Mouse (Mus musculus): ENCODE measurements at regions not wholly inside any gene's neighbourhood (a gene's known extent, or its start where the extent isn't known, plus 50 kb on each side); places are given as distances from the start of the nearest gene placed in this dataset.

DNA sequence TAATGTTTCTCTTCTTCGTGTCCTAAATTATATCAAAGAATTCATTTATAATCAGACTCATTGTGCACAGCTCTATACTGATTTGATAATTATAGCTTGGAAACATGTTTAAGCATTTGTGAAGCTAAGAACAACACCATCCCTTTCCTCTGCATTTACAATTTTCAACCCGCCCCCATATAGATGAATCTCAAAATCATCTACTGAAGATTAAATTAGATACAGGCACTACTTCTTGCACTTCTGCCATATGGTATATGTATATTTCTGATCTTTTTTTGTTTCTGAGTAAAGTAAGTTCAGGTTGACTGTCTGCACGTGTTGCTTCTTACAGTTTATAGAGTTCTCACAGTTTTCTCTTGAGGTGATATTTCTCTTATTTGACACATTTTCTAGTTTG, 583.1 kb upstream of the C030005K15Rik start:
- Histone ChIP-seq H3K27me3 (ENCODE audit: control insufficient read depth, insufficient read depth, low read length) (no peaks in the 10 kb centered on the region), H3K4me3 (ENCODE audit: control insufficient read depth, insufficient read depth, low read length) (no peak overlapping the region), H3K36me3 (ENCODE audit: control insufficient read depth, insufficient read depth, low read length) (no peaks in the 10 kb centered on the region), H3K27ac (ENCODE audit: control insufficient read depth, insufficient read depth, low read length) (no peak overlapping the region), H3K4me1 (replicated peaks; ENCODE audit: control insufficient read depth, insufficient read depth, low read length) (no peaks in the 10 kb centered on the region)
- 92% methylated on average over 3 of the region's 3 CpGs for WGBS
- TF ChIP-seq POLR2A (IDR thresholded peaks at IDR 0.05; ENCODE audit: control insufficient read depth, extremely low read depth, insufficient read depth, low read length, poor library complexity) (no peak), CTCF (IDR thresholded peaks at IDR 0.05; ENCODE audit: borderline replicate concordance, control insufficient read depth, extremely low read depth, insufficient read depth, low read length, poor library complexity) (no peak)
- no peak for DNase-seq

DNA sequence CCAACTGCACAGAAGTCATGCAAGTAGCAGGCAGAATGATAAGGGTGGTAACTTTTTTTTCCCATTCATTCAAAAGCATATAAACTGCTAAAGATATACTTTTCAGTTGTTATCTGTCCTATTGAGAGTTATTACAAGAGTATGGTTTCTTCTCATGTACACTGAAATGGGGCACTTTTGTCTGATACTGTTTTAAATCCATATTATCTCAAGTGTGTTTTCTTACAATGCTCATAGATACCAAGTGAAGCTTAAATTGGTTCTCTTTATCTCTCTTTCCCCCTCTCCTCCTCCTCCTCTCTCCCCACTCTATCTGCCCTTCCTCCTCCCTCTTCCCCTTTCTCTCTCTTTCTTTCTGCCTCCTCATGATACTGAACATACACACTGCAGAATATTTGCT, 584.8 kb upstream of the C030005K15Rik start:
- Histone ChIP-seq H3K27ac (ENCODE audit: control insufficient read depth, insufficient read depth, low read length) (no peak overlapping the region), H3K4me3 (ENCODE audit: control insufficient read depth, insufficient read depth, low read length) (no peak overlapping the region), H3K4me1 (replicated peaks; ENCODE audit: control insufficient read depth, insufficient read depth, low read length) (no peaks in the 10 kb centered on the region), H3K36me3 (ENCODE audit: control insufficient read depth, insufficient read depth, low read length) (no peaks in the 10 kb centered on the region), H3K27me3 (ENCODE audit: control insufficient read depth, insufficient read depth, low read length) (no peaks in the 10 kb centered on the region)
- DNase-seq: no peak
- TF ChIP-seq CTCF (IDR thresholded peaks at IDR 0.05; ENCODE audit: borderline replicate concordance, control insufficient read depth, extremely low read depth, insufficient read depth, low read length, poor library complexity): no peak
- TF ChIP-seq POLR2A (IDR thresholded peaks at IDR 0.05; ENCODE audit: control insufficient read depth, extremely low read depth, insufficient read depth, low read length, poor library complexity): no peak

DNA sequence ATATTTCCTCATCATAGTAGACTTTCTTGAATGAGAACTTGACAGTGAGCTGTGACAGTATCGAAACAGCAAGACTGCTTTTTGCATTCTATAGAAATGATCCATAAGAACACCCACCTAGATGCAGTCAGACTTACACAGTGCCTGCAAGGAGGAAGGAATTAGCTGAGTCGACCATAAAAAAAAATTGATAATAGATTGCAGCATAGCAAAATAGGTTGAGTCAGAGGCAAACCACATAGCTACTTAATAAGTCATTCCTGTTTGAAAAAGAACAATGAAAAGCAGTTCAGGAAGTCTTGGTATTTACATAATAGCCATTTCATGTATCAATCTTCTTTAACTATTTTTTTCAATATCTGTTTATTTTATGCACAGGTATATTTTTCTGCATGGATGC, 591.9 kb upstream of the C030005K15Rik start:
- no peaks in the 10 kb centered on the region for H3K4me1 ChIP-seq (replicated peaks; ENCODE audit: control insufficient read depth, insufficient read depth, low read length)
- no peaks in the 10 kb centered on the region for H3K36me3 ChIP-seq (ENCODE audit: control insufficient read depth, insufficient read depth, low read length)
- no peak overlapping the region for H3K4me3 ChIP-seq (ENCODE audit: control insufficient read depth, insufficient read depth, low read length)
- no peak for TF ChIP-seq POLR2A (IDR thresholded peaks at IDR 0.05; ENCODE audit: control insufficient read depth, extremely low read depth, insufficient read depth, low read length, poor library complexity)
- H3K27ac ChIP-seq (ENCODE audit: control insufficient read depth, insufficient read depth, low read length): no peak overlapping the region
- no peaks in the 10 kb centered on the region for H3K27me3 ChIP-seq (ENCODE audit: control insufficient read depth, insufficient read depth, low read length)
- DNase-seq: no peak
- 55% methylated on average over 2 of the region's 2 CpGs for WGBS

DNA sequence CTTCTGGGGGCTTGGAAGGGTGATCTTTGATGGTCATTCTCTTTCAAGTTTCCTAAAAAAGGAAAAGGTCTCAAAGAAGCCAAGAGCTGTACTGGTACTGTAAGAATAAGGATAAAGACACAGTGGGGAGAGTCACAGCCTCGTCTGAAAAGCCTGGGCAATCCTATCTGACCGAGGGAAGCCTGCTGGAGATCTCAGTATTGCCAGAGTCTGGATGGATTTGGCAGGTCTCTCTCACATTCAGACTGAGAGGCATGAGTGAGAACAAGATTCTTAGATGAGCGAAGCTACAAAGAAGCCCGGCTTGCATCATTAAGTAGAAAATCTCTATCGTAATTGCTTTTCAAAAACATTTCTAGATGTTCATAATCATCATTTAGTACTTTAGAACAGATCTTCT, 590.4 kb upstream of the Atp2b1 start:
- H3K27me3 ChIP-seq (ENCODE audit: control insufficient read depth, insufficient read depth, low read length): no peaks in the 10 kb centered on the region
- no peak overlapping the region for H3K27ac ChIP-seq (ENCODE audit: control insufficient read depth, insufficient read depth, low read length)

DNA sequence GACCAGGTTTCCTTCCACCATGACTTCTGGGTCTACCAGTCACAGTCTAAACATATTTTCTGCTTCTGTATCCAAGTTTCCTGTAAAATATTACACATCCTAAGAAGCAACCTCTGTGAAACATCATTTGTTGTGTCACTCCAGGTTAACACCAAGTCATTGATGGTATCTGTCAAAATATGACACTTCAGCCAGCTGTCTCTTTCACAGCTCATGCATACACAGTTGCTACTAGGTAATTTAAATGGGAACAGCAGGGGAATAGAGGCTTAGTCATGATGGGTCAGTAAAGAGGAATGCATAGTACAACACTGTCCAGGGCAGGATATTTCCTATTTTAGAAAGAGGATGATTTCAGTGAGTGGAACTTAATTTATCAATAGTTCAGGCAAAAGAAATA, 589.6 kb upstream of the Atp2b1 start:
- no peak for TF ChIP-seq POLR2A (IDR thresholded peaks at IDR 0.05; ENCODE audit: control insufficient read depth, extremely low read depth, insufficient read depth, low read length, poor library complexity)
- TF ChIP-seq CTCF (IDR thresholded peaks at IDR 0.05; ENCODE audit: borderline replicate concordance, control insufficient read depth, extremely low read depth, insufficient read depth, low read length, poor library complexity): no peak
- no peak overlapping the region for H3K27ac ChIP-seq (ENCODE audit: control insufficient read depth, insufficient read depth, low read length)
- H3K36me3 ChIP-seq (ENCODE audit: control insufficient read depth, insufficient read depth, low read length): no peaks in the 10 kb centered on the region
- H3K27me3 ChIP-seq (ENCODE audit: control insufficient read depth, insufficient read depth, low read length): no peaks in the 10 kb centered on the region
- no peak for DNase-seq
- no peaks in the 10 kb centered on the region for H3K4me1 ChIP-seq (replicated peaks; ENCODE audit: control insufficient read depth, insufficient read depth, low read length)
- H3K4me3 ChIP-seq (ENCODE audit: control insufficient read depth, insufficient read depth, low read length): no peak overlapping the region

More for the DNA sequence above, 590.4 kb upstream of the Atp2b1 start:
- Histone ChIP-seq H3K36me3 (ENCODE audit: control insufficient read depth, insufficient read depth, low read length) (no peaks in the 10 kb centered on the region), H3K4me3 (ENCODE audit: control insufficient read depth, insufficient read depth, low read length) (no peak overlapping the region), H3K4me1 (replicated peaks; ENCODE audit: control insufficient read depth, insufficient read depth, low read length) (no peaks in the 10 kb centered on the region)
- no peak for DNase-seq
- 86% methylated on average over 5 of the region's 5 CpGs for WGBS
- TF ChIP-seq CTCF (IDR thresholded peaks at IDR 0.05; ENCODE audit: borderline replicate concordance, control insufficient read depth, extremely low read depth, insufficient read depth, low read length, poor library complexity) (no peak), POLR2A (IDR thresholded peaks at IDR 0.05; ENCODE audit: control insufficient read depth, extremely low read depth, insufficient read depth, low read length, poor library complexity) (no peak)

DNA sequence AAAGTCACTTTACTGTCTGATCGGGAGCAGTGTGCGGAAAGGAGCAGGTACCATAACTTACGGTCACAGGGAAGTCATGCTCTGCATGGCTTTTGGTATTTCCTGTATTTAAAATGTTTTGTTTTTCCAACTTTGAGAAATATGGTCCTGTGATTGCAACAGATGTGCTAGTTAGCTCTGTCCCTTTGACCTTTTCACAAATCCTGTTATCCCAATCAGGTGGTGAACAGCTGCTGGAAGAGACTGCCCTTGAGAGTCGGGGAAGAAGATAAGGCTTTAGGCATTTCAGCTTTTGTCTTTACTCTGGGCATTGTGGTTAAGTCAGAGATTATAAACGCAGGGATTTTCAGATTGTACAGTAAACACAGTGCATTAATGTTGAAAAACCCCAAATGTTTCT, 588.5 kb upstream of the Atp2b1 start:
- DNase-seq: no peak
- 76% methylated on average over 5 of the region's 5 CpGs for WGBS
- no peak for TF ChIP-seq POLR2A (IDR thresholded peaks at IDR 0.05; ENCODE audit: control insufficient read depth, extremely low read depth, insufficient read depth, low read length, poor library complexity)
- TF ChIP-seq CTCF (IDR thresholded peaks at IDR 0.05; ENCODE audit: borderline replicate concordance, control insufficient read depth, extremely low read depth, insufficient read depth, low read length, poor library complexity): no peak
- no peaks in the 10 kb centered on the region for H3K4me1 ChIP-seq (replicated peaks; ENCODE audit: control insufficient read depth, insufficient read depth, low read length)
- no peak overlapping the region for H3K4me3 ChIP-seq (ENCODE audit: control insufficient read depth, insufficient read depth, low read length)
- no peak overlapping the region for H3K27ac ChIP-seq (ENCODE audit: control insufficient read depth, insufficient read depth, low read length)
- no peaks in the 10 kb centered on the region for H3K27me3 ChIP-seq (ENCODE audit: control insufficient read depth, insufficient read depth, low read length)
- no peaks in the 10 kb centered on the region for H3K36me3 ChIP-seq (ENCODE audit: control insufficient read depth, insufficient read depth, low read length)

DNA sequence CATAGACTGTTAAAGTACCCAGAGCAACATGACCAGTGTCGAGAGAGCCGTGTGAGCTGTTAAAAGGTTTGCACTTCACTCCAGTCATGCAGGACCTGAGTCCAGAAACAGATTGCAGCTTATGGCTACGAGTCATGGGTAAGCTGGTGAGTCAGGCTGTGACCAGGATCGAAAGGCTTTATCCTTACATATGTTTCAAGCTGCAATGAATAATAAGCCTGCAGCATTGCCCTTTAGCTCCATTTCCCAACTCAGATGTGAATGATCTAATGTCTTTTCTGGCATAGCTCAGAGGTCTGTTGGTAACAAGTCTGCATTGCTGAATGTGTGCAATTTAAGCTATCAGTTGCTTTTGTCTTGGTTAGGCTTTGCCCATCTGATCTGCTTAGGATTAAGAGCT, 581.5 kb upstream of the Atp2b1 start:
- WGBS: 72% methylated on average over 4 of the region's 4 CpGs
- no peak for TF ChIP-seq CTCF (IDR thresholded peaks at IDR 0.05; ENCODE audit: borderline replicate concordance, control insufficient read depth, extremely low read depth, insufficient read depth, low read length, poor library complexity)
- TF ChIP-seq POLR2A (IDR thresholded peaks at IDR 0.05; ENCODE audit: control insufficient read depth, extremely low read depth, insufficient read depth, low read length, poor library complexity): no peak
- Histone ChIP-seq H3K27me3 (ENCODE audit: control insufficient read depth, insufficient read depth, low read length) (no peaks in the 10 kb centered on the region), H3K4me3 (ENCODE audit: control insufficient read depth, insufficient read depth, low read length) (no peak overlapping the region), H3K36me3 (ENCODE audit: control insufficient read depth, insufficient read depth, low read length) (no peaks in the 10 kb centered on the region), H3K4me1 (replicated peaks; ENCODE audit: control insufficient read depth, insufficient read depth, low read length) (no peaks in the 10 kb centered on the region), H3K27ac (ENCODE audit: control insufficient read depth, insufficient read depth, low read length) (no peak overlapping the region)
- DNase-seq: no peak
